In genomic region chr11:120232230-120233097, GRCm38 (mm10) we compare ENCODE assay signal across 8 mouse cellular contexts. TPM values are rescaled to one million over a fixed set of nuclear protein-coding genes. Genes with fewer than 3 reads are reported as not detected.
DNase-seq lines count a peak whose midpoint lies in the region; ATAC-seq lines count a peak whose summit lies in the region.

Gene Bahcc1, plus strand, starts transcription at chr11:120232947.

- ATAC-seq in hindbrain, embryonic 11.5 days (ENCODE audit: low FRiP score), result peak; percentile 89

- H3K27ac ChIP-seq in hindbrain, embryonic 11.5 days (ENCODE audit: low read depth, low read length), result peak within 1 kb of the TSS; percentile 99

- DNase-seq in Muller cell, postnatal 12 days (ENCODE audit: inconsistent ontology term), result peak; percentile 100
- peak; percentile 100 for DNase-seq in cerebellum, adult 9-11 months
- DNase-seq in frontal cortex, adult 2 months (ENCODE audit: extremely low spot score in 1 of 2, low spot score in 1 of 2), result peak; percentile 100
- peak; percentile 100 for DNase-seq in hindbrain, embryonic 11.5 days (ENCODE audit: low spot score)
- DNase-seq in layer of hippocampus, postnatal 10 days (ENCODE audit: low spot score in 2 of 2), result peak; percentile 100
- DNase-seq in lung, postnatal 10 days, result peak; percentile 100
- peak; percentile 100 for DNase-seq in ovary, postnatal 36 days (ENCODE audit: low spot score)
- DNase-seq in thymus, postnatal 25 days, result peak; percentile 95

- peak within 1 kb of the TSS; percentile 99 for H3K9ac ChIP-seq in hindbrain, embryonic 11.5 days (ENCODE audit: low read depth, low read length)

- H3K36me3 ChIP-seq in hindbrain, embryonic 11.5 days (ENCODE audit: control insufficient read depth, insufficient read depth, low read length), result no peaks in the 10 kb centered on the region

- H3K27me3 ChIP-seq in hindbrain, embryonic 11.5 days (ENCODE audit: control insufficient read depth, insufficient read depth, low read length), result no peaks in the 10 kb centered on the region

- peaks cover 21% of the 10 kb centered on the region for H3K4me1 ChIP-seq in hindbrain, embryonic 11.5 days (replicated peaks; ENCODE audit: control insufficient read depth, insufficient read depth, low read length)

- peak within 1 kb of the TSS; percentile 95 for H3K4me2 ChIP-seq in hindbrain, embryonic 11.5 days (replicated peaks; ENCODE audit: low read depth, low read length)

- WGBS in hindbrain, embryonic 11.5 days, result 1% methylated on average over 36 of the region's 36 CpGs

- no peaks in the 10 kb centered on the region for H3K9me3 ChIP-seq in hindbrain, embryonic 11.5 days (ENCODE audit: control insufficient read depth, low read length)

- H3K4me3 ChIP-seq in hindbrain, embryonic 11.5 days (ENCODE audit: low read depth, low read length), result peak within 1 kb of the TSS; percentile 87

RNA-seq across cellular contexts. Expression of gene Bahcc1, which starts in this region (rescaled TPM):
- polyA plus RNA-seq in frontal cortex, adult 2 months (2012; rRNA removed), result 16.9 and 17.2 TPM in 2 replicates
- 18.1 and 23.1 TPM in 2 replicates for polyA plus RNA-seq in hindbrain, embryonic 11.5 days (2014; fragmentation: Nextera tagmentation; extraction: Ambion mirVana)
- 10 to 100 TPM; 21.9 to 26.0 TPM for total RNA-seq in layer of hippocampus, postnatal 10 days (2021)

Comparison
In these comparisons a context has a peak if more than half of its experiments do, and no peak if none do; other contexts are left out.
1. Peak in every context shown above with its lines: DNase-seq, ATAC-seq, H3K4me3 ChIP-seq and H3K27ac ChIP-seq.